Mouse (Mus musculus) megakaryocyte, embryonic 14.5 days (primary cell): ENCODE data around the gene Uaca.

Source experiments
- FLI1 ChIP-seq: IDR thresholded peaks from 2 replicates; pipeline ENCODE4 v1.6.1; 2012; ENCODE audit warnings: low read length, inconsistent platforms, mixed read lengths
- GATA1 ChIP-seq: IDR thresholded peaks from 3 replicates; pipeline ENCODE4 v1.6.1; 2012; ENCODE audit warnings: mixed read lengths, low read length, inconsistent platforms, borderline replicate concordance

GRCm38 (mm10) chr9:60757817-60758216 is 36.5 kb upstream of the Uaca start:
- TF ChIP-seq GATA1, result no peak
- no peak for TF ChIP-seq FLI1
